Mouse (Mus musculus): ENCODE results near the gene Lbhd1.
A peak's percentile ranks its signal among the peaks of the same experiment; 100 is the strongest.

DNA sequence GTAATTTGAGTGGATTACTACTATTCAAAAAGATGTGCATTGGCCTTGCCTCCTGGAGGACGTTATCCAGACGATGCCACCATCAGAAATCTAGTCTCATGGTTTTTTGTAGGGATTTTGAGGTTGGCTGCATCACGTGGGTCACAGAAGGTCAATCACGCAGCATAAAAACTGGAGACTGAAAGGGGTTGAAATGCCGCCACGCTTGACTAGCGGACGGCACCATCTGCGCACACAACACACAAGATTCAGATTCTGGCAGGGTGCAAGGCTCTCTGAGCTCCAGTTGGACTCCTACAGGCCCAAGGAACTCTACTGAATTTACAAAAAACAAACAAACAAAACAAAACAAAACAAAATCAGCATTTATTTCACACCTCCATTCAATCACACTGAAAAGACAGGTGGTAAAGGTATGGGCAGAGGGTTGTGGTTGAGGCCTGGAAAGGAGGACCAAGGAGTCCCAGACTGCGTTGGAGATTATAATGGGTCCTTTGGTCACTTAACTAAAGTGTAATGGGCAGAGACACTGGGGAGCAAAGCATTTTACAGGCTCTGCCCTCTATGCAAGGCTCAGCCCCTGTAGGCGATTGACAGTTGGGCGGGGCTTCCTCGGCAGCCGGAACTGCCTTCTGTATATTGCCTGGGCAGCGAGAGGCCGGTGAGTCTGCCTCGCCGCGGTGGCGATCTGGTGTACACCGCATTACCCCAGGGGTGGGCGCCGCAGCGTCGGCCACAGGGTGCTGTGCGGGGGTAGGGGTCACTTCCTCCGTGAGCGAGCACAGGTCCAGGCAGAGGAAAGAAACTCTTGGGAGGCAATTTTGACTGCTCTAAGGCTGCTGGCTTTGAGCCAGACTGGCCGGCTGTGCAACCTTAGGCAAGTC, 43.4 kb upstream of the Lbhd1 start:
- TF ChIP-seq POLR2A (IDR thresholded peaks at IDR 0.05; ENCODE audit: low read depth, low read length) (peak; percentile 61), CTCF (IDR thresholded peaks at IDR 0.05; ENCODE audit: extremely low read depth, insufficient read length, insufficient replicate concordance, low read depth, low read length) (no peak)

Measured in small intestine, adult 2 months (tissue).